12 mouse cellular contexts compared by ENCODE assay signal in genomic region chr11:53529253-53529557, GRCm38 (mm10). TPM values are rescaled to one million over a fixed set of nuclear protein-coding genes. Genes with fewer than 3 reads are reported as not detected.
A peak's percentile ranks its signal among the peaks of the same experiment; 100 is the strongest.
DNase-seq lines count a peak whose midpoint lies in the region; ATAC-seq and TF ChIP-seq lines count a peak whose summit lies in the region.
"Had no signal": no experiment of that assay in that cellular context is flagged by ENCODE, and none has a peak within 500 bp of the region (broad histone marks: within the 10 kb centered on the region; RNA-seq: fewer than 3 reads in every experiment).

No protein-coding gene starts in this region.

- H3K27me3 ChIP-seq in kidney, adult 2 months (replicated peaks; ENCODE audit: control insufficient read depth, insufficient read depth, low read length) = no peaks in the 10 kb centered on the region
- H3K27me3 ChIP-seq in hindbrain, embryonic 14.5 days (ENCODE audit: control insufficient read depth, insufficient read depth, low read length) = no peaks in the 10 kb centered on the region
- H3K27me3 ChIP-seq: embryonic facial prominence, embryonic 15.5 days; liver, embryonic 15.5 days; stomach, embryonic 15.5 days had no signal

- H3K4me2 ChIP-seq in hindbrain, embryonic 14.5 days (replicated peaks) = no peak overlapping the region
- H3K4me2 ChIP-seq: embryonic facial prominence, embryonic 15.5 days; liver, embryonic 15.5 days; stomach, embryonic 15.5 days had no signal

- peaks cover 14% of the 10 kb centered on the region for H3K4me1 ChIP-seq in kidney, adult 2 months (ENCODE audit: control insufficient read depth, insufficient read depth, low read length)
- 0 out of 2 replicates have a peak, but pooled peaks cover 7% of the 10 kb centered on the region for H3K4me1 ChIP-seq in hindbrain, embryonic 14.5 days (replicated peaks; ENCODE audit: control insufficient read depth, insufficient read depth, low read length)

- H3K9ac ChIP-seq in hindbrain, embryonic 14.5 days = no peak overlapping the region
- H3K9ac ChIP-seq: embryonic facial prominence, embryonic 15.5 days; liver, embryonic 15.5 days; stomach, embryonic 15.5 days had no signal

- intact Hi-C loops in left cerebral cortex, postnatal 36 days (cut with DNase I) = no loop called here

- no peak for ATAC-seq in hindbrain, embryonic 14.5 days (ENCODE audit: low FRiP score)

- no peaks in the 10 kb centered on the region for H3K9me3 ChIP-seq in hindbrain, embryonic 14.5 days (ENCODE audit: control insufficient read depth, low read length)
- H3K9me3 ChIP-seq: embryonic facial prominence, embryonic 15.5 days; liver, embryonic 15.5 days; stomach, embryonic 15.5 days had no signal

- TF ChIP-seq CTCF in kidney, adult 2 months (conservative IDR thresholded peaks at IDR 0.05; ENCODE audit: insufficient read depth, insufficient read length, low read depth, low read length) = no peak

- H3K27ac ChIP-seq in kidney, adult 2 months (ENCODE audit: insufficient read depth, low read depth, low read length) = no peak overlapping the region
- H3K27ac ChIP-seq in hindbrain, embryonic 14.5 days = no peak overlapping the region
- H3K27ac ChIP-seq: liver, embryonic 15.5 days had no signal

- no peak overlapping the region for H3K4me3 ChIP-seq in kidney, adult 2 months (ENCODE audit: insufficient read depth, low read depth, low read length)
- H3K4me3 ChIP-seq in hindbrain, embryonic 14.5 days (replicated peaks; ENCODE audit: low read length) = no peak overlapping the region
- H3K4me3 ChIP-seq: embryonic facial prominence, embryonic 15.5 days; liver, embryonic 15.5 days; stomach, embryonic 15.5 days had no signal

- TF ChIP-seq POLR2A in kidney, adult 2 months (IDR thresholded peaks at IDR 0.05; ENCODE audit: low read depth, low read length) = no peak

- WGBS in kidney, adult 2 months = 46% methylated on average over 6 of the region's 6 CpGs
- 69% methylated on average over 6 of the region's 6 CpGs for WGBS in hindbrain, embryonic 14.5 days

- peak; percentile 47 for DNase-seq in kidney, adult 2 months
- DNase-seq in kidney, adult 11 months = no peak
- DNase-seq in adrenal gland, postnatal 36 days = peak; percentile 48
- DNase-seq in gastrocnemius, postnatal 10 days = peak; percentile 68
- DNase-seq in left cerebral cortex, postnatal 36 days (ENCODE audit: low spot score in 2 of 2) = peak; percentile 51 to 54
- DNase-seq in hindbrain, embryonic 14.5 days (ENCODE audit: low spot score) = no peak
- no peak for DNase-seq in spleen, adult 18-20 months
- no peak for DNase-seq in embryo, embryonic 9.5 days (ENCODE audit: extremely low spot score)

- H3K36me3 ChIP-seq in kidney, adult 2 months (ENCODE audit: control insufficient read depth, insufficient read depth, low read length) = no peaks in the 10 kb centered on the region
- peaks cover 8% of the 10 kb centered on the region for H3K36me3 ChIP-seq in hindbrain, embryonic 14.5 days (replicated peaks; ENCODE audit: control insufficient read depth, insufficient read depth)

RNA-seq across cellular contexts. Expression of gene Sept8, which starts 10.1 kb away (rescaled TPM):
- 15.6 and 16.3 TPM in 2 replicates for polyA plus RNA-seq in kidney, adult 2 months (2012; rRNA removed)
- total RNA-seq in adrenal gland, postnatal 36 days (2021) = 10 to 100 TPM; 35.0 to 42.6 TPM
- total RNA-seq in gastrocnemius, postnatal 10 days (2021) = 10 to 100 TPM; 40.5 to 49.4 TPM
- total RNA-seq in left cerebral cortex, postnatal 36 days (2021) = 100 to 1,000 TPM; 305 to 337 TPM
- 21.6 and 23.7 TPM in 2 replicates for polyA plus RNA-seq in hindbrain, embryonic 14.5 days (2014; fragmentation: Nextera tagmentation; extraction: Ambion mirVana)

RNA-seq across cellular contexts. Expression of gene Kif3a, which starts 38.0 kb away (rescaled TPM):
- polyA plus RNA-seq in kidney, adult 2 months (2012; rRNA removed) = 7.4 and 7.5 TPM in 2 replicates
- 10 to 100 TPM; 24.1 to 31.1 TPM for total RNA-seq in adrenal gland, postnatal 36 days (2021)
- 10 to 100 TPM in 1 of 2 experiments, 1 to 10 TPM in 1; 9.4 to 11.1 TPM for total RNA-seq in gastrocnemius, postnatal 10 days (2021)
- 100 to 1,000 TPM; 115 to 130 TPM for total RNA-seq in left cerebral cortex, postnatal 36 days (2021)
- 278 and 302 TPM in 2 replicates for polyA plus RNA-seq in hindbrain, embryonic 14.5 days (2014; fragmentation: Nextera tagmentation; extraction: Ambion mirVana)

RNA-seq across cellular contexts. Expression of gene Sowaha, which starts 49.1 kb away (rescaled TPM):
- 0.84 and 1.8 TPM in 2 replicates for polyA plus RNA-seq in kidney, adult 2 months (2012; rRNA removed)
- under 1 TPM; 0.20 to 0.30 TPM for total RNA-seq in adrenal gland, postnatal 36 days (2021)
- under 1 TPM; 0.23 to 0.27 TPM for total RNA-seq in gastrocnemius, postnatal 10 days (2021)
- total RNA-seq in left cerebral cortex, postnatal 36 days (2021) = 10 to 100 TPM; 59.1 to 81.6 TPM
- polyA plus RNA-seq in hindbrain, embryonic 14.5 days (2014; fragmentation: Nextera tagmentation; extraction: Ambion mirVana) = 1.3 and 1.4 TPM in 2 replicates

RNA-seq across cellular contexts. Expression of gene Gm9945, which starts 49.2 kb away (rescaled TPM):
- not detected in 2 replicates for polyA plus RNA-seq in kidney, adult 2 months (2012; rRNA removed)
- not detected for total RNA-seq in adrenal gland, postnatal 36 days (2021)
- total RNA-seq in gastrocnemius, postnatal 10 days (2021) = not detected
- total RNA-seq in left cerebral cortex, postnatal 36 days (2021) = 1 to 10 TPM; 2.6 to 3.4 TPM
- 0.36 TPM in 1 of 2 replicates, not detected in the other for polyA plus RNA-seq in hindbrain, embryonic 14.5 days (2014; fragmentation: Nextera tagmentation; extraction: Ambion mirVana)
- total RNA-seq: ES-E14 had no signal
- polyA plus RNA-seq: embryonic facial prominence, embryonic 15.5 days; stomach, embryonic 15.5 days had no signal

RNA-seq across cellular contexts. Expression of gene Gm9837, which starts 58.9 kb away (rescaled TPM):
- polyA plus RNA-seq in kidney, adult 2 months (2012; rRNA removed) = not detected in 2 replicates
- not detected for total RNA-seq in adrenal gland, postnatal 36 days (2021)
- not detected for total RNA-seq in gastrocnemius, postnatal 10 days (2021)
- not detected for total RNA-seq in left cerebral cortex, postnatal 36 days (2021)
- polyA plus RNA-seq in hindbrain, embryonic 14.5 days (2014; fragmentation: Nextera tagmentation; extraction: Ambion mirVana) = not detected in 2 replicates
- total RNA-seq: ES-E14 had no signal
- polyA plus RNA-seq: embryonic facial prominence, embryonic 15.5 days; liver, embryonic 15.5 days; stomach, embryonic 15.5 days had no signal

Comparison
In these comparisons a context has a peak if more than half of its experiments do, and no peak if none do; other contexts are left out.
1. DNase-seq: peak in kidney, adult 2 months (single experiment), adrenal gland, postnatal 36 days (2 of 2), gastrocnemius, postnatal 10 days (single experiment) and left cerebral cortex, postnatal 36 days (2 of 2); none in kidney, adult 11 months (single experiment), hindbrain, embryonic 14.5 days (single experiment), spleen, adult 18-20 months (0 of 2) and embryo, embryonic 9.5 days (single experiment).
2. RNA of gene Sept8, which starts 10.1 kb away (total RNA-seq): 305 to 337 TPM in left cerebral cortex, postnatal 36 days; 40.5 to 49.4 TPM in gastrocnemius, postnatal 10 days and 35.0 to 42.6 TPM in adrenal gland, postnatal 36 days; every median in the first group is over 4 times any median in the second.
3. RNA of gene Sowaha, which starts 49.1 kb away (total RNA-seq): 59.1 to 81.6 TPM in left cerebral cortex, postnatal 36 days; 0.20 to 0.30 TPM in adrenal gland, postnatal 36 days and 0.23 to 0.27 TPM in gastrocnemius, postnatal 10 days; every median in the first group is over 10 times any median in the second.